Mouse (Mus musculus) brain, embryonic 14.5 days (tissue): ENCODE results near the gene Cdh13.

Experiments used
- CTCF ChIP-seq: fragments of 200-500 bp; IDR thresholded peaks from 2 replicates; pipeline ENCODE4 v1.5.1; 2012; ENCODE audit warnings: inconsistent platforms, mild to moderate bottlenecking, moderate library complexity, borderline replicate concordance; ENCODE audit not compliant: insufficient read depth, insufficient read length; ENCODE audit errors: extremely low read depth
- POLR2A ChIP-seq: fragments of 200-500 bp; IDR thresholded peaks from 2 replicates; pipeline ENCODE4 v1.6.1; 2012; ENCODE audit warnings: mild to moderate bottlenecking, inconsistent platforms, borderline replicate concordance; ENCODE audit not compliant: poor library complexity, insufficient read depth, insufficient read length, severe bottlenecking; ENCODE audit errors: extremely low read depth

DNA sequence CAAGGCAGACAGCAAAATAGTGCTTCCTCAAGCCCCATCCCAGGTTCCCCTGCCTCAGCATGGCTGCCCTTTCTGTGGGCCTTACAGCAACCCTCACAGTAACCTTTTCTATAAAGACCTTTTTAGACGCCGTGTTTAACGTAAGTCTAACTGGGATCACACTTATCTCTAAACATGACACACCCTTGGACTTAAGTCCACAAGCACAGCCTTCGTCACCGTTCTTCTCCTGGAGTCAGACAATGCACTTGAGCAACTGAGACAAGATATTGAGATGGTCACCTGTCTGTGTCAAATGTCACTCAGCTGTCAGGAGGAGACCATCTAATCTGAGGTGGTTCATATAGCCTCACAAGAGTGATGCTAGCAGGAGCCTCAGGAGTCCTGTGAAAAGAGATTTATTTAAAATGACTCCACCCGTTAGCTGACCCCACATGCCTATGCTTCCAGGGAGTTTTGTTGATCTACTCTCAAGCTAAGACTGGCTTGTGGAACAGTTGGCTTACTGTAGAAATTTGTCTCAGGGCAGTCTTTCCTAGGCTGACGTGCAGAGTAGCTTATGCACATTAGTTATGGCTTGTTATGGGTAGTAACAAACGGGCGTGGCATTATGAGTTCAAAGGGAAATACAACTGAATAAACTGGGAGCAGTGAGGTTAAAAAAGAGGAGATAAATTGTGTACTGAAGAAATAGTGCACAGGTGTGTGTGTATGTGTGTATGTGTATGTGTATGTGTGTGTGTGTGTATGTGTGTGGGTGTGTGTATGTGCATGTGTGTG, 65.4 kb downstream of the Cdh13 start:
- TF ChIP-seq POLR2A (no peak), CTCF (no peak)
